Mouse (Mus musculus): ENCODE measurements at regions not wholly inside any gene's neighbourhood (a gene's known extent, or its start where the extent isn't known, plus 50 kb on each side); places are given as distances from the start of the nearest gene placed in this dataset.
A peak's percentile ranks its signal among the peaks of the same experiment; 100 is the strongest.

DNA sequence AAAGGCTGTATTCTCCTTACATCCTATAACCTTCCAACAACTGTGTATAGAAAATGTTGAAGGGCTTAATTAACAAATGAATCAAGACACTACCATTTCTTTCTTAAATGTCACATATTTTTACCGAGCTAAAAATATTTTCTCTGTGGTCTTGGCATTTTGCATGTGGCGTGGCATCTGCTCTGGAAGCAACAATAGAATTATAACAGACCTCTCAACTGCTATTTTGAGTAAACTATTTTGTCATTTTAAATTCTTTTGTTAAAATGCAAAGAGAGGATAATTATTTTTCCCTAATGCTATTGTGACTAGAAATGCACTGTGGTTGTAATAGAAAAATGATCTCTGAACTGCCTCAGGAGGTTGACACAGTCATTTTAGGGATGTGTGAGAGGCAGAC is 187.9 kb downstream of the Spry2 start:
- no peak for DNase-seq

DNA sequence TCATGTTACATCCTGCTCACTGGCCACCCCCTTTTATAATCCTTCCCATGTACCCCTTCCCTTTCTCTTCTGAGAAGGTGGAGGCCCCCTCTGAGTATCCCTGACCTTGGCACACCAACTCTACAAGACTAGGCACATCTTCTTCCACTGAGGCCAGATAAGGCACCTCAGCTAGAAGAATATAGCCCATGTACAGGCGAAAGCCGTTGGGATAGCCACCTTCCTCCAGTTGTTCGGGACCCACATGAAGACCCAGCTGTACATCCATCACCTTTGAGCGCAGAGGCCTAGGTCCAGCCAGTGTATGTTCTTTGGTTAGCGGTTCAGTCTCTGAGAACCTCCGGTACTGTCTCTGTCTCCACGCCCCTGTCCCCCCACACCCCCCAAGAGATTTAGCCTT is 189.9 kb downstream of the Spry2 start:
- DNase-seq, result no peak

DNA sequence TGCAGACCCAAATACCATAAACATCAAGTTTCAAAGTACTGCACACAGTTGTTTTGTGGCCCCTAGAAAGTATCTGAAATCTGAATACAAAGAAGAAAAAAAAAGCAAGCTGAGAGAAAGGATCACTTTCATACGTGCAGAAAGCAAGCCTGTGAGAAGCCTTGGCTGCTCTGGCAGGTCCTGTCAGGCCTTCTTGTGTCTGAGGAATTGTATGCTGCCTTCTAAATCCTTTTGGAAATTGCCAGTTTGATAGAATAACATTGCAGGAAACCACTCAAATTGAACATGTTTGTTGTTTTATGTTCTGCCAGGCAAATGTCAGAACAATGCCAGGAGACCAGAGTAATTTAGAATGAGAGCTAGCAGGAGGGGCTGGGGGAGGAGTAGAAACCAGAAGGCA is 198.0 kb downstream of the Spry2 start:
- DNase-seq, result no peak

DNA sequence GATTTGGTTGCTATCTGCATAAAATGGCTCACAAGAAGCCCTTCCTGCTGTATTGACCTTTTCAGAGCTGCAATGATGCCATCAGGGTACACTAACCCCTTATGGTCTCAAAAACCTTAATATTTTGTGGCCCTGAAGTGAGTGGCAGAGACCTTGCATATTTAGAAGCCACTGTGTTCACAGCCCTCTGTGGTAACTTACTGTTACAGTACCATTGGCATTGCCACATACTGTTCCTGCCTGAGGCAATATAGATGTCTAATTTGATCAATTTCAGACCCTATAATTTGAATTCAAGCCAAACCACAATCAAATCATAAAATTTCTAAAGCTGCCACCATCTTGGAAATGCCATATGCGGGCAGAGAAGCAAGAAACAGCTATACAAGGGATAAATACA is 198.5 kb downstream of the Spry2 start:
- no peak for DNase-seq

DNA sequence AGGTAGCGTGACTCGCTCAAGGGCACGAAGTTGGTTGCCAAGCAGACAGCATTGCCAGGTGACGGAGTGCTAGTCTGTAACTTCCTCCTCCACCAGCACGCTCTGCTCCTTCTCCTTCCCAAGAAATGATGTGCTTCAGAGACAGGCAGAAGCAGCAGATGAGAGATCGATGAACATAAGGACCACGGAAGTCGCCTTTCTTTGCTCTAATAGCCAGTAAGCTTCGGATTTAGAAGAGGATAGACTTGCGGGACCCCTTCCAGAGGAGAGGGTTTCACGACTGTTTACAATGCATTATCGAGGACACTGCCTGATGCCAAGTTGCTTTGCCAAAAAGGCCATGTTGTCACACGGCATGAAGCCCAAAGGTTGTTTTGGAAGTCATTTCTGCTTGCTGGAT is 199.2 kb downstream of the Spry2 start:
- no peak for DNase-seq

DNA sequence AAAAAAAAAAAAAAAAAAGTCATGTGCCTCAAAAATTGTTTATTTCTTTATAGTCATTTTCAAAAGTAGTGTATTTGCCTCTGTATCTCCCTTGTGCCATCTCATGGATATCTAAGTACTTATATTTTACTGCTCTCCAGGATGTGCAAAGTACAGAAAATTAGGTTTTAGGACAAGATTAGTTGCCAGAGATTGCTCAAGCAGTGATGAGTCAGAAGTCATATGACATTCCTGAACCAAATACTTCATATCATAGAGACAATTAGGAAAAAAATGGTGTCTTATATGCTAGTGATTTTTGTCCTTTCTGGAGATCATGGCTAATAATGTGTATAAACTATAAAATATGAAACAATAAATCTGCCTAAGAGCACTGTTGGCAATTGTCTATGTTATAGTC is 201.7 kb downstream of the Spry2 start:
- DNase-seq, result no peak

DNA sequence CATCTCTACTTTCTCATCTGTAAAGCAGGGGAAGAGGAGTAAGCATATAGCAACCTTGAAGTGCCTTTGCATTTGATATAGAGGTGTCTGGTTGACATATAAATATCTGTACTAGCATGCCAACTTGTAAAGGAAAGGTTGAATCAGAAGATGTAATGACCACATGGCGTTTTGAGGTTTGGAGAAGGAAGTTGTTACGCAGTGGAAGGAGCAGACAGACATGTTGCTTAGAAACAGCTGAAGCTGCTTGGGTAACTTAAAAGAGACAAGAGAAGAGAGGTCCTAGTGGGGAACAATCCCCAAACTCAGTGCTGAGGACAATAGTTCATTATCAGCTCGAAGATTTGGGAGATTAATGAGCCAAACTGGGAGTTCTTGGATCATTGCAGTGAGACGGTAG is 202.9 kb downstream of the Spry2 start:
- DNase-seq, result no peak

DNA sequence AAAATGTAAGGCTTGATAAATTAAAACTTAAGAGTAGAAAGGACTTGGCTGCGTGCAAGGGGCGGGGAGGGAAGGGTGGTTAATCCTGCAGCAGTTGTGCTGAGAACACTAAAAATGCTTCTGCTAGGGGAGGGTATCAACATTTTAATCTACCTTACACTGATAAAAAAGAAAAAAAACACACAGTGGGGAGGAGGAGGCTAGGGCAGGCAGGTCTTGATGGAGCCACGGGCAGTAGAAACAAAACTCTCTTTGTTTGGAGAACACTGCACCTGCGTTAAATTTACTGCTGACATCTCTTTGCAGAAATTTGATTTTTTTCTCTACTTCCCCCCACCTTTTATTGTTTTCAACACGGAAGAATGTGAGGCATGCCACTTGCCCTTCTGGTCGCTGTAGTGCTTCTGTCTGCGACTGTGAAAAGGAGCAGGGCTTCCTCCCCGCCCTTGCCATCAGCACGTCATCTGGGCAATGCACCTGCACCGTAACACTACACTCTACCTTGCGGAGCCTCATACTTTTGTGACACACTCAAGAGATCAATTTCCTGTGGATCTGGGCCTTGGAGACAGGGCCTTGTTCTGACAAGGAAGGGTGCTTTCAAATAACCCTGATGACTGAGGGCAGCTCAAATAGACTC is 211.7 kb downstream of the Spry2 start:
- no peak for DNase-seq

DNA sequence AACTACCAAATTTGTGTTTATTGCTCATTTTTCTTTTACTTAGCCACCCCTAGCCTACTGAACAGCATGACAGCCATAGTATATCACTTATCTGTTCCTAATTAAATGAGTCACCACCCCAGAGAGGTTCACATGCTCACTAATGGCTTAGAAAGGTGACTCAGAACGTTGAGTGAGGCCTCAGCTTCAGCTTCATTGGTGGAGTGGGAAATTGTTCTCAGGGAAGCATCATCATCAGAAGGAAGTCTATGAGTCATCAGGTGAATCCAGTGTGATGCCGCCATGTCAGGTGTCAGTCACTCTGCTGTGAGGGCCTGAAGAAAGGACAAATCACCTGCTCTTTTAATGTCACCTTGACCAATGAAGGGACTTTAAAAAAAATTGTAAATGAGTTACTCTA is 212.3 kb downstream of the Spry2 start:
- no peak for DNase-seq

DNA sequence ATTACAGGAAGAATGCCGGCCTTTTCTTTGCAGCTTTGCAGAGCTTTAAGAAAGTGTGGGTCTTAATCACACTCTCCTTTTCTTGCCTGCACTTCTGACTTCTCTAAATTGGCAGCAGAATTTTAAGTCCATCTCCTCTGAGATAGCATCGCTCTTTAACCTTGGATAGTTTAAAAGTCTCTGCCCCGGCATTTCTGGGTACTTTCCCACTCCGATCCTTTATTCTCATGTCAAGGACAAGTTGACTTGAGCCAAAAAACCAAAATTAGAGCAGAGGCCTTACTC is 220.0 kb downstream of the Spry2 start:
- DNase-seq, result no peak

DNA sequence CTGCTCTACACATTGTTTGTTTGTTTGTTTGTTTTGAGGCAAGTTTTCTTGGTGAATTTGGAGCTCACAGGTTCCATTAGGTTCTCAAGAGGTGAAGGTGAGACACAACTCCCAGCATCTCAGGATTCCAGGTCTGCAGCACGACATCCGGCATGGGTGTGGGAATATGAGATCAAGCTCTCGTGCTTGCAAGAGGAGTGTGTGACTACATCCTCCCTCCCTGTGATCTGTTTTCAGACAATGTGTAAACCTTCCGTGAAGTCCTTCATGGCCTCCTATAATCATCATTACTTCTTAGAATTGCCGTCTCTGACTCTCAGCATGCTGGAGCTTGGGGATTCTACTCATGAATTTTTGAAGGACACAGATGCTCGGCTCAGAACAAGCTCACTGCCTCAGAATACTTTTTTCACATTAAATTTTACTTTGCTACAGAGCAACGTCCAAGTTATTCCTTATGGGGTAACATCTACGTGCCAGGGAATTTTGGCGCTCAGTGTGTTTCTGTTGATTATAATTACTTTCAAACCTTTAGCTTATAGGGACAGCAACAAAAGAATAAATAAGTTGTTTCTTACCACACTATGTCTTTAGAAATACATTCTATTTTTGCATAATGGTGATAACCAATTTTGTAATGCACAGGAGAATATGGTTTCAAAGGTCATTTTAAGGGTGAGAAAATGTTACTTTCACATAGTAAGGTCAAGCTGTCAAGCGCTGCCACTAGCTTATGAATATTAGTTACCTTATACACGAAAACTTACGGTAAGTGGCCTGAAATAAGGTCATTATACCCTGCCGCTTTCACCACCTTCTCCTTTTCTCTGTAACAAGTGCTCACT is 220.6 kb downstream of the Spry2 start:
- DNase-seq, result no peak

DNA sequence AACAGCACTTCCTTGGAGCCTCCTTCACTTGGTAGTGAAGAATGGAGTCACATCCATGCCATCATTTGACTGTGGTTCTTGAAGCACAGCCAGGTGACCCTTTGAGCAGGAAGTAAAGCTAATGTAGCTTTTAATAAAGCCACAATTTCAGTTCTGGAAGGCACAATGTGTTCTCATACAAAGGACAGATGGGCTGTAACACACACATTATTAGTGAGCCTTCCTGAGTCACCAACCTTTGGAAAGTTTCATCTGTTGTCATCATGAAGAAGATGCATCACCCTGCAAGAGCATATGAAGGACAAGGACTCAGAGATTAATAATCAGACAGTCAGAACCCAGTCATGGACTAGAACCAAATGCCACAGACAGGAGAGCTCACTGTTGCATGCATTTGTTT is 221.6 kb downstream of the Spry2 start:
- DNase-seq, result no peak

DNA sequence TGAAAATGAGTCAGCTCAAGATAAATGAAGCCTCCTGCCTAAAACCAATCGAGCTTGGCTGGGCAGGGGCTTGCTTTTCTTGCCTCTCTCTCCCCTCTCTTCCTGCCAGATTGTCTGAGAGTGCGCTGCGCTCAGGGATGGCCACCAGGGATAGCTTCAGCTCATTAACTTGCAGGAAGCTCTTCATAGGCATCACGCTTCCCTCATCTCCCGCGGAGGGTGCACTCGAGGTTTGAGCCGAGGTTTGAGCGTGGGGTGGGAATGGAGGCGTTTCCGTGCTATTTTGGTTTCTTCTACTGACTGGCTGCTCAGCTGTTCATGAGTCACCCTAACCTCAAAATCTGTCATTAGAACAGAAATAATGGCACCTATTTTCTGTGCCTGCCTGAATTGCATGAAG is 227.7 kb downstream of the Spry2 start:
- peak; percentile 45 for DNase-seq

DNA sequence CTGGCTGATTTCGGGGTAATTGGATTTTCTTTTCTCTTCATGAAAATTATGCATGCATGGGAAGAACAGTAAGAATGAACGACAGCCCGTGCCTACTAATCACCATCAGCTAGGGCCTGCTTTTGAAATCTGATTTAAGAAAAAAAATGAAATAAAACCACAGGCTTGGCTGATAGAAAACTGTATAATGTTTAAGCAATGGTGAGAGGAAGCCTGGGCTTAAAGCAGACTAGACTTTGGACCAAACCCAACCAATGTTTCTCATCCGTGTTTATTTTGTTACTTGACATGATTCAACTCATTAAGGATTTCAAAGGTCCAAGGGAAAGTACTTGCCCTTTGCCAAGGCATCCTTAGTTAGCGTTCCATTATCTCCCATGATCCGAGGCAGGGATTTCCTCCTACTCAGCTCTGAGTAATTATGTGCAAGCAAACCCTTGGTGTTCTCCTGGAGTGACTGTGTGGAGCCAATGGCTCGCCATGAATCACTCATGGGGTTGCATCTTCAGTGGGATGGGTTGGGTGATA is 231.9 kb downstream of the Spry2 start:
- DNase-seq, result no peak

DNA sequence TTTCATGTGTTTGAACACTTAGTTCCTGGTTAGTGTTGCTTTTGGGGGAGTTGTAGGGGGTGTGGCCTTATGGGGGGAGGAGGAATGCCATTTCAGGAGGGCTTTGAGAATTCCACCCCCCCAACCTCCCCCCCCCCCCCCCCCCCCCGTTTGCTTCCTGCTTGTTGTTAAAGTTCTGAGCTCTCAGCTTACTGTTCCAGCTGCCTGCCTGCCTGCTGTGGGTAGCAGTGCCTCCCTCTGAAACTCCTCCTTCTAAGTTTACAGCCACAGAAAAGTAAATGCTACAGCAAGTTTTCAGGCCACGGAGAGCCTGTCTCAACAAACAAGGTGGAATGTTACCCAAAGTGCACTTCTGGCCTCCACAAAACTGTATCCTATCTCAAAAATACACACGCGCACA is 233.1 kb downstream of the Spry2 start:
- DNase-seq, result no peak

DNA sequence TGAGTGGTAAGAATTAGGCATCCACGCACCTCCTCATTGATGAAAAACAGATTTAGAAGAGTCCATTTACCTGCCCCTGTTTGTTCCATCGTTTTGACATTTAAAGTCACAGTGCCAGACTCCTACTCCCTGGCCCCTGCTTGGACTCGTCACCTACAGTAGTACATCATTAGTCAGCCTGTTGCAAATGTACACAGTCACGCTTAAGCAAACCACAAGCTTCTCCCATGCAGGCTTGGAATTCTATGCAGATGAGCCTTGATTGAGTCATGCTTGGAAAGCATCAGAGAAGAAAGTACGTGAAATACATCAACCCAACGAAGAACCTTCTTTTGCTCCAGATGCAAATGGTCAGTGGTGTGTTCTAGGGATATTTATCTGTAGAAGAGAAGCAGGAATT is 233.8 kb downstream of the Spry2 start:
- no peak for DNase-seq

DNA sequence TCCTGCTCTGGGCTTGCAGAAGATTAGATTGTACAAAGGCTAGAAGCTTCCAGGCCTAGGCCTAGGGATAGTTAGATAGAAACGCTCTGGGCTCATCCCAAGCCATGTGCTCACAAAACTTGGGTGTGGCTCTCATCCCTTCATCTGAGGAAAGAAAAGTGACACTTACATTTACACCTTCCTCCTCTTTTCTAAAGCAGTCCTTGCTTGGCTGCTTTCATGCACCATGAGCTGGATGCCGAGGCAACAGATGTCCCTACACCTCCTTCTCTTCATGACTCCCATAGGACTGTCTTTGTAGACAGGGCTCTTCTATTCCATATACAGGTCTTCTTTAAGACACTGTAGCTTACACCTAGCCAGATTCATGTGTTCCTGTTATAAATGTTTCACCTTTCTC is 238.3 kb downstream of the Spry2 start:
- DNase-seq, result no peak

DNA sequence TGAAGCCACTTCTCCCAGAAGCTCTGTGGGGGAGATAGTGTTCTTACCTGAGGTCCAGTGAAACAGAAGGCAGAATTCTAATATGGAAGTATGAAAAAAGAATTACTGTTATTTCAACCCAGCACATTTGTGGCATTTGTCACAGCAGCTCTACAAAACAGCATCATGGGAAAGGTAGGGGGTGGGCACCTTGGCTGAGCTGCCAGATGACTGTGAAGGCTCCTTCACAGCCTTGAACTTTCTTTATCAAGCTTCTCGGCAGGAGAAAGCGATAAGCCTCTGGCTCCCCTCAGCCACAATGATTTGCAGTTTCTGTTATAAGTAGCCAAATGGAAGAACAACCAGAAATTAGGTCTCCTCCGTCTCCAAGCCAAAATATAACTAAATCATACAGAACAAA is 249.5 kb downstream of the Spry2 start:
- DNase-seq, result no peak

DNA sequence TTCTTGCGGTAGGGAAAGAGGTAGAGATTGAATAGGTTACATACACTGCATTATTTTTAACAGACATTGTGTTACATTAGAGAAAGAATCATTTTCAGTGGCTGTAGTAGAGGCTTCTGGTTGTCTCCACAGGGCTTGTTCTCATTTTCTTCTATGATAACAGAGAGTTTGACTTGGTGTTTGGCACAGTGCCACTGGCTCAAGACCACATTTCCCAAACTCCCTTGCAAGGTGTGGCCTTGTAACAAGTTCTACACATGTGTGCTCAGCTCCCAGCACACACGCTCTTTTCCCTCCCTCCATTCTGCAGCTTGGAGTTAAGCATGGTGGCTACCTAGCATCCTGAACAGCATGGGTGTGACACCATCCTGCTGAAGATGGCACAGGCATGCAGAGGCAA is 252.2 kb downstream of the Spry2 start:
- DNase-seq, result no peak

DNA sequence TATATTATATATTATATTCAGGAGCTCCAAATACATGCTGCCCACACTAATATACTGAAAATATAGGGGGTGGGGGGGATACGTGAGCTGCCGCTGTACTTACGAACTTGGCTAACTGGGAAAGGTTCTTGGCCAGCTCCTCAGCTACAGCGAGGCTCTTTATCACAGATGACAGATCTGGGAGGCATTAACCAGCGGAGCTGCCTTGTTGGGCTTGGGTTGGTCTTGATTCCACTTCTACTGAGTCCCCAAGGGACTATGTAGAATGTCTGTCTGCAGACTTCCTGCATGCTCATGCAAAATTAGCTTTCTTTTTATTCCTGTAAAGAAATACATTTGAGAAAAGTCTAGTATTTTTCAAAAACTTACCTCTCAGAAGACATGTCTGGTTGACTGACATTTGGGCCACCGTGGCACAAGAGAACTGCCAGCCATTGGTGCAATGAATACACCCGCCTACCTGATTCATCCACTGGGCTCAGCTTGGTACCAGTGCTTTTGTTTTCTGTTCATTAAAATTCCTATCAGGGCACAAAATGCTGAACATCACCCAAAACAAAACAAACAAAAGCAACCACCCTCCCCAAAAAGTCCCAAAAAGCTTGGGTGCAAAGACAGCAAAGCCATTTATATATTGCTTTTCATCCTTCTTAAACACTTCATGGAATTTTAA is 253.2 kb downstream of the Spry2 start:
- no peak for DNase-seq

DNA sequence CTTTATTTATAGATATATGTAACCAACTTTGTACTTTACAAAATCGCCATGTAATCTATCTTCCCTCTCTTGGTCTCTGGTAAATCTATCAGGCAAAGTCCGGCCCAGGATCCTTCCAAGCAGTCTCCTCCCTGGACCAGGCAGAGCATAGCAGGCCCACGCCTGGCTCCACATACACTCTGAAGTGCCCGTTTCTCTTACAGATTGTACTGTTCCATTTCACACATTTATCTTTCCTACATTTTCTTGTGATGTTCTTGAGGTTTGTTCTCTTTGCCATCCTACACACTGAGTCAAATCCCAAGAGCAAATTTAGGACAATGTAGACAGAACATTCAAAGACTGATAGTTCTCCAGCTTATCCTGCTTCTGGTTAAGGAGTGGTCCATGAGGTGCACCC is 264.3 kb downstream of the Spry2 start:
- no peak for DNase-seq

DNA sequence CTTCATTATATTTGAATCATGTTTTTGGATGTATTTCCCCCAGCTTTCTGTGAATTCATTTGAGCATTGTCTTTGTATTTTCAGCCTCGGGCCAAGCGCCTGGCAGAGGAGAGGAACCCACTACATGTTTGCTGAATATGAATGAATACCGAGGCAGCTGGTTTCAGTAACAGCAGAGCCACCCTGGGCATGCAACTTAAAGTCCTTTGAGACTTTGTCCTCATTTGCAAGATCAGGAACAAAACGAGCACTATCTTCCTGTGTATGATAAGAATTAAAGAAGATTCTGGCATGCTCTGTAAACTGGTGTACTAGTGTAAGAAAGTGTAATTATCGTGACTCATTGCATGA is 265.0 kb downstream of the Spry2 start:
- DNase-seq, result no peak

DNA sequence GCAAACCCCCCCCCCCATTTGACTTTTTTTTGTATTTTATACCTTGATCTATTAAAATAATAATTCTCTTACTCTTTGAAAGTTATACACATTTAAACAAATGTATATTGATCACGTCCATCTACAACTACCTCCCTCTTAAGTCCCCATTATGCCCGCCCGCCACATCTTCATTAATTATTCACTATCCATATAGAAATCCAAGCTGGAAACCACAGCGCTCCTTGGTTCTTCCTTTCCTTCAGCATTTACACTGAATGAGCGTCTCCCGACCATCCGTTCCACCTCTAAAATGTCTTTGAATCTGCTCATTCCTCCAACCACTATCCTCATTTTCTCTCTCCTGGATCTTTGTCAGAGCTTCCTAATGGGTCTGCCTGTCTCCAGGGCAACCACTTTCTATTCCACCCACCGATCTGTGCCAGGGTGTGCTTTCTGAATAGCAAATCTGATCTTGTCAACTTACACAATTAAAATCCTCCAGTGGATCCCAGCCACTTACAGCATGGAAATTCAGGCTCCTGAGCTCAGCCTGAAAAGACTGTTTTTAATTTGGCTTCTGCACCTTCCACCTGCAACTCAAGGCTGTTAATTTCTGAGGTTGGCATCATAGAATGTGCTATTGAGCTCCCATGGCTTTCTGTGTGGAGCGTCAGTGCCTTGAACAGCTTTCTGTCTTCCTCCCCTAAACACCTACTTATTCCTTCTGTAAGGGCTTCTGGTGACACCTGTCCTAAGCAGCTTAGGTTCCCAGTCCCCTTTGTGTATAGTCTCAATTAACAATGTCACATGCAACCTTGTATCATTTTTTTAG is 265.5 kb downstream of the Spry2 start:
- no peak for DNase-seq

Data from adrenal gland, postnatal 25 days (tissue).